Comparison of ENCODE assay signal across 9 mouse cellular contexts in genomic region chr10:8804292-8804691, GRCm38 (mm10).
DNase-seq lines count a peak whose midpoint lies in the region; ATAC-seq and TF ChIP-seq lines count a peak whose summit lies in the region.
"Had no signal": no experiment of that assay in that cellular context is flagged by ENCODE, and none has a peak within 500 bp of the region (broad histone marks: within the 10 kb centered on the region; RNA-seq: fewer than 3 reads in every experiment).

No protein-coding gene starts in this region.

- WGBS in heart, postnatal 0 days, result 31% methylated on average over 8 of the region's 8 CpGs
- 31% methylated on average over 8 of the region's 8 CpGs for WGBS in stomach, embryonic 16.5 days

- H3K4me3 ChIP-seq in cortical plate, adult 2 months (ENCODE audit: insufficient read depth, low read length), result no peak overlapping the region
- H3K4me3 ChIP-seq in heart, postnatal 0 days (ENCODE audit: low read depth, low read length), result no peak overlapping the region
- H3K4me3 ChIP-seq in stomach, embryonic 16.5 days (replicated peaks; ENCODE audit: low read length), result no peak overlapping the region
- H3K4me3 ChIP-seq: liver, embryonic 13.5 days had no signal

- no peak for TF ChIP-seq EP300 in heart, postnatal 0 days (IDR thresholded peaks at IDR 0.05; ENCODE audit: low read depth)

- DNase-seq in cerebellum, adult 18-20 months, result peak; percentile 7 to 17
- DNase-seq in cerebellum, adult 11-12 months, result no peak
- no peak for DNase-seq in heart, postnatal 0 days (ENCODE audit: low spot score)
- DNase-seq in layer of hippocampus, adult 8-10 months (ENCODE audit: low spot score in 2 of 2), result peak; percentile 41
- DNase-seq in lung, postnatal 4 days, result peak; percentile 47 to 83
- no peak for DNase-seq in spleen, adult 12 weeks (ENCODE audit: low spot score)
- DNase-seq: liver, embryonic 13.5 days had no signal

- H3K36me3 ChIP-seq in heart, postnatal 0 days (replicated peaks; ENCODE audit: control insufficient read depth, insufficient read depth, low read length), result no peaks in the 10 kb centered on the region
- no peaks in the 10 kb centered on the region for H3K36me3 ChIP-seq in stomach, embryonic 16.5 days (ENCODE audit: control insufficient read depth, insufficient read depth, low read length)
- H3K36me3 ChIP-seq: liver, embryonic 13.5 days had no signal

- no peaks in the 10 kb centered on the region for H3K9me3 ChIP-seq in heart, postnatal 0 days (replicated peaks; ENCODE audit: control insufficient read depth, low read length)
- H3K9me3 ChIP-seq in stomach, embryonic 16.5 days (replicated peaks; ENCODE audit: control insufficient read depth, low read length), result no peaks in the 10 kb centered on the region
- H3K9me3 ChIP-seq: liver, embryonic 13.5 days had no signal

- peaks cover 3% of the 10 kb centered on the region; the same call in 1 of the 2 replicates for H3K4me1 ChIP-seq in cortical plate, adult 2 months (ENCODE audit: control insufficient read depth, insufficient read depth, low read length)
- peaks cover 59% of the 10 kb centered on the region for H3K4me1 ChIP-seq in heart, postnatal 0 days (ENCODE audit: control insufficient read depth, insufficient read depth)
- 0 out of 2 replicates have a peak, but pooled peaks cover 7% of the 10 kb centered on the region for H3K4me1 ChIP-seq in stomach, embryonic 16.5 days (ENCODE audit: control insufficient read depth, insufficient read depth, low read length)

- no peak for TF ChIP-seq CTCF in cortical plate, adult 2 months (IDR thresholded peaks at IDR 0.05; ENCODE audit: extremely low read depth, insufficient read depth, low read length)
- TF ChIP-seq CTCF in heart, postnatal 0 days (IDR thresholded peaks at IDR 0.05; ENCODE audit: low read depth), result no peak

- no peak overlapping the region for H3K4me2 ChIP-seq in heart, postnatal 0 days (ENCODE audit: low read depth, low read length)
- H3K4me2 ChIP-seq in stomach, embryonic 16.5 days (ENCODE audit: low read depth, low read length), result no peak overlapping the region
- H3K4me2 ChIP-seq: liver, embryonic 13.5 days had no signal

- no peak overlapping the region for H3K9ac ChIP-seq in heart, postnatal 0 days (replicated peaks; ENCODE audit: low read depth, low read length)
- no peak overlapping the region for H3K9ac ChIP-seq in stomach, embryonic 16.5 days (ENCODE audit: low read length)
- H3K9ac ChIP-seq: liver, embryonic 13.5 days had no signal

- H3K27ac ChIP-seq in cortical plate, adult 2 months (ENCODE audit: insufficient read depth, low read length), result peak overlapping the region; percentile 32; the same call in 1 of the 2 replicates
- peak overlapping the region; percentile 27; the same call in 1 of the 2 replicates for H3K27ac ChIP-seq in heart, postnatal 0 days (ENCODE audit: low read depth)
- no peak overlapping the region for H3K27ac ChIP-seq in stomach, embryonic 16.5 days (ENCODE audit: low read length)
- H3K27ac ChIP-seq: liver, embryonic 13.5 days had no signal

- no peak for TF ChIP-seq POLR2A in cortical plate, adult 2 months (IDR thresholded peaks at IDR 0.05; ENCODE audit: extremely low read depth, insufficient read depth, low read length)

- no peaks in the 10 kb centered on the region for H3K27me3 ChIP-seq in heart, postnatal 0 days (ENCODE audit: control insufficient read depth, insufficient read depth, low read length)
- no peaks in the 10 kb centered on the region for H3K27me3 ChIP-seq in stomach, embryonic 16.5 days (ENCODE audit: control insufficient read depth, insufficient read depth, low read length)
- H3K27me3 ChIP-seq: liver, embryonic 13.5 days had no signal

- ATAC-seq in heart, postnatal 0 days (ENCODE audit: insufficient read depth, low read depth), result peak; percentile 49; the same call in 1 of the 2 replicates
- ATAC-seq in stomach, embryonic 16.5 days (ENCODE audit: insufficient read depth, low FRiP score), result 0 out of 2 replicates have a peak, but pooled peaks have one; percentile 35

Comparison
In these comparisons a context has a peak if more than half of its experiments do, and no peak if none do; other contexts are left out.
1. DNase-seq: peak in cerebellum, adult 18-20 months (2 of 2), layer of hippocampus, adult 8-10 months (2 of 2) and lung, postnatal 4 days (2 of 2); none in cerebellum, adult 11-12 months (single experiment), heart, postnatal 0 days (single experiment) and spleen, adult 12 weeks (single experiment).